Mouse (Mus musculus): ENCODE measurements around the gene Gcnt1.

GRCm38 (mm10) chr19:17337057-17337679, 35.5 kb downstream of the Gcnt1 start:
- TF ChIP-seq CTCF (IDR thresholded peaks at IDR 0.05; ENCODE audit: low read depth) (no peak), EP300 (optimal IDR thresholded peaks at IDR 0.05) (no peak)

Data from stomach, postnatal 0 days (tissue).